Mouse (Mus musculus) embryonic facial prominence, embryonic 15.5 days (tissue): ENCODE results near the gene Pnpla2. TPM values are rescaled to one million over a fixed set of nuclear protein-coding genes. Genes with fewer than 3 reads are reported as not detected.
"Not testable (repeated sequence)": the region's sequence is repeated elsewhere in the genome, so short reads cannot be mapped to it uniquely, and the experiment has no call there.

Source experiments
- ATAC-seq: fragments of 200-750 bp; cut with Nextera tagmentation; 2 replicates; pipeline ENCODE4 v1.8.0; 2017; ENCODE audit warnings: low read depth, moderate TSS enrichment; ENCODE audit not compliant: insufficient number of reproducible peaks, low FRiP score, low TSS enrichment
- H3K27ac ChIP-seq: fragments of 300-500 bp; sonication (generic); replicated peaks from 2 replicates; pipeline ENCODE4 v1.5.1; 2015; ENCODE audit warnings: mild to moderate bottlenecking, inconsistent platforms
- H3K27me3 ChIP-seq: fragments of 300-500 bp; sonication (generic); 2 replicates; pipeline ENCODE4 v1.6.1; 2015; ENCODE audit warnings: inconsistent platforms
- H3K36me3 ChIP-seq: fragments of 300-500 bp; sonication (generic); 2 replicates; pipeline ENCODE4 v1.6.1; 2015; ENCODE audit warnings: mild to moderate bottlenecking, inconsistent platforms
- H3K4me1 ChIP-seq: fragments of 300-500 bp; sonication (generic); 2 replicates; pipeline ENCODE4 v1.6.1; 2015; ENCODE audit warnings: inconsistent platforms
- H3K4me2 ChIP-seq: fragments of 300-500 bp; sonication (generic); replicated peaks from 2 replicates; pipeline ENCODE4 v1.6.1; 2015; ENCODE audit warnings: mild to moderate bottlenecking, inconsistent platforms
- H3K4me3 ChIP-seq: fragments of 300-500 bp; sonication (generic); replicated peaks from 2 replicates; pipeline ENCODE4 v1.5.1; 2015; ENCODE audit warnings: mild to moderate bottlenecking, inconsistent platforms
- H3K9ac ChIP-seq: fragments of 300-500 bp; sonication (generic); 2 replicates; pipeline ENCODE4 v1.6.1; 2015; ENCODE audit warnings: inconsistent platforms
- H3K9me3 ChIP-seq: fragments of 300-500 bp; sonication (generic); replicated peaks from 2 replicates; pipeline ENCODE4 v1.6.1; 2016; ENCODE audit warnings: inconsistent platforms
- WGBS: fragments of 180-500 bp; shearing (Covaris S2); methylation state at CpG from one replicate; pipeline ENCODE4 v1.1.7; 2015; 5-methylcytosine and 5-hydroxymethylcytosine counted together
- polyA plus RNA-seq: library from polyadenylated mRNA; unstranded; fragments of >200 nt; fragmentation: Nextera tagmentation; extraction: Ambion mirVana; gene quantifications from 2 replicates; pipeline ENCODE4 v1.2.1, GENCODE M21; 2015

Pnpla2 gene
- polyA plus RNA-seq: 22.2 and 27.9 TPM in 2 replicates

GRCm38 (mm10) chr7:141454967-141455551 is at the start of gene Pnpla2:
TSS of gene Pnpla2 (plus strand) at chr7:141455198.
- peak within 1 kb of the TSS; percentile 51 for H3K27ac ChIP-seq
- H3K4me2 ChIP-seq: peak within 1 kb of the TSS; percentile 98
- peaks cover 30% of the 10 kb centered on the region for H3K36me3 ChIP-seq
- H3K27me3 ChIP-seq: peaks cover 15% of the 10 kb centered on the region
- H3K4me1 ChIP-seq: peaks cover 17% of the 10 kb centered on the region
- H3K9me3 ChIP-seq: no peaks in the 10 kb centered on the region
- WGBS: 0% methylated on average over 44 of the region's 45 CpGs
- ATAC-seq: peak; percentile 83
- peak within 1 kb of the TSS; percentile 67 for H3K4me3 ChIP-seq
- peak within 1 kb of the TSS; percentile 54 for H3K9ac ChIP-seq

GRCm38 (mm10) chr7:141405466-141405865 is 49.5 kb upstream of the Pnpla2 start:
- Histone ChIP-seq H3K27ac (no peak overlapping the region), H3K27me3 (no peaks in the 10 kb centered on the region), H3K9me3 (no peaks in the 10 kb centered on the region), H3K4me1 (no peaks in the 10 kb centered on the region), H3K4me3 (no peak overlapping the region), H3K4me2 (no peak overlapping the region), H3K36me3 (peaks cover 55% of the 10 kb centered on the region), H3K9ac (no peak overlapping the region)
- 81% methylated on average over 4 of the region's 4 CpGs for WGBS
- no peak for ATAC-seq

- H3K4me2 ChIP-seq, H3K27ac ChIP-seq, H3K4me3 ChIP-seq, ATAC-seq, H3K9me3 ChIP-seq, H3K27me3 ChIP-seq, H3K9ac ChIP-seq, H3K4me1 ChIP-seq: not testable (repeated sequence)
- 99% methylated on average over 7 of the region's 7 CpGs for WGBS
- peaks cover 45% of the 10 kb centered on the region for H3K36me3 ChIP-seq
Measured at GRCm38 (mm10) chr7:141407670-141408069, 47.3 kb upstream of the Pnpla2 start.

GRCm38 (mm10) chr7:141408833-141409232 is 46.2 kb upstream of the Pnpla2 start:
- ATAC-seq: peak; percentile 75; the same call in 1 of the 2 replicates
- 16% methylated on average over 11 of the region's 11 CpGs for WGBS
- H3K9ac ChIP-seq: no peak overlapping the region
- H3K27ac ChIP-seq: no peak overlapping the region
- peaks cover 38% of the 10 kb centered on the region for H3K36me3 ChIP-seq
- H3K4me1 ChIP-seq: peaks cover 10% of the 10 kb centered on the region
- no peaks in the 10 kb centered on the region for H3K9me3 ChIP-seq
- no peaks in the 10 kb centered on the region for H3K27me3 ChIP-seq
- H3K4me3 ChIP-seq: no peak overlapping the region
- H3K4me2 ChIP-seq: no peak overlapping the region

GRCm38 (mm10) chr7:141410631-141411030 is 44.4 kb upstream of the Pnpla2 start:
- H3K9ac ChIP-seq: no peak overlapping the region
- H3K4me3 ChIP-seq: no peak overlapping the region
- no peak for ATAC-seq
- no peak overlapping the region for H3K4me2 ChIP-seq
- peaks cover 13% of the 10 kb centered on the region for H3K4me1 ChIP-seq
- peaks cover 38% of the 10 kb centered on the region for H3K36me3 ChIP-seq
- WGBS: 90% methylated on average over 8 of the region's 8 CpGs
- H3K9me3 ChIP-seq: no peaks in the 10 kb centered on the region
- no peak overlapping the region for H3K27ac ChIP-seq
- H3K27me3 ChIP-seq: no peaks in the 10 kb centered on the region

GRCm38 (mm10) chr7:141411667-141412066 is 43.3 kb upstream of the Pnpla2 start:
- ATAC-seq: no peak
- Histone ChIP-seq H3K4me1 (peaks cover 13% of the 10 kb centered on the region), H3K27me3 (no peaks in the 10 kb centered on the region), H3K27ac (no peak overlapping the region), H3K4me2 (no peak overlapping the region), H3K36me3 (peaks cover 38% of the 10 kb centered on the region), H3K9me3 (no peaks in the 10 kb centered on the region), H3K4me3 (no peak overlapping the region), H3K9ac (no peak overlapping the region)
- 93% methylated on average over 1 of the region's 1 CpGs for WGBS

- Histone ChIP-seq H3K27me3 (no peaks in the 10 kb centered on the region), H3K9ac (peak overlapping the region; percentile 88), H3K36me3 (peaks cover 30% of the 10 kb centered on the region), H3K4me2 (peak overlapping the region; percentile 84), H3K4me1 (peaks cover 13% of the 10 kb centered on the region), H3K4me3 (peak overlapping the region; percentile 77), H3K27ac (peak overlapping the region; percentile 87), H3K9me3 (no peaks in the 10 kb centered on the region)
- ATAC-seq: no peak
- WGBS: 3% methylated on average over 16 of the region's 16 CpGs
Measured at GRCm38 (mm10) chr7:141413331-141413730, 41.7 kb upstream of the Pnpla2 start.

- Histone ChIP-seq H3K36me3 (peaks cover 23% of the 10 kb centered on the region), H3K4me3 (peak within 1 kb of the TSS; percentile 77), H3K4me1 (peaks cover 13% of the 10 kb centered on the region), H3K27ac (peak within 1 kb of the TSS; percentile 87), H3K9ac (peak within 1 kb of the TSS; percentile 88), H3K27me3 (no peaks in the 10 kb centered on the region), H3K4me2 (peak within 1 kb of the TSS; percentile 84), H3K9me3 (no peaks in the 10 kb centered on the region)
- under 1% methylated on average over 50 of the region's 56 CpGs for WGBS
- ATAC-seq: peak; percentile 92
Measured at GRCm38 (mm10) chr7:141413809-141414584, 41.0 kb upstream of the Pnpla2 start, which contains the start of gene Gatd1. TSS of gene Gatd1 (minus strand) at chr7:141414136.

- Histone ChIP-seq H3K4me2 (no peak overlapping the region), H3K27me3 (no peaks in the 10 kb centered on the region)
Measured at GRCm38 (mm10) chr7:141416144-141416841, 38.7 kb upstream of the Pnpla2 start.

GRCm38 (mm10) chr7:141417731-141418681 is 37.0 kb upstream of the Pnpla2 start:
- ATAC-seq: no peak
- no peak overlapping the region for H3K4me2 ChIP-seq
- H3K27me3 ChIP-seq: no peaks in the 10 kb centered on the region
- WGBS: 68% methylated on average over 8 of the region's 8 CpGs
- no peaks in the 10 kb centered on the region for H3K36me3 ChIP-seq
- H3K4me3 ChIP-seq: no peak overlapping the region
- no peak overlapping the region for H3K9ac ChIP-seq
- no peaks in the 10 kb centered on the region for H3K9me3 ChIP-seq
- peaks cover 7% of the 10 kb centered on the region for H3K4me1 ChIP-seq
- no peak overlapping the region for H3K27ac ChIP-seq

More at GRCm38 (mm10) chr7:141416144-141416841, 38.7 kb upstream of the Pnpla2 start:
- Histone ChIP-seq H3K9me3 (no peaks in the 10 kb centered on the region), H3K9ac (no peak overlapping the region), H3K4me1 (peaks cover 13% of the 10 kb centered on the region), H3K27ac (no peak overlapping the region), H3K36me3 (peaks cover 4% of the 10 kb centered on the region; the same call in 1 of the 2 replicates), H3K4me3 (no peak overlapping the region)
- no peak for ATAC-seq
- WGBS: 73% methylated on average over 6 of the region's 6 CpGs
